Mouse (Mus musculus) kidney, adult 2 months (tissue): ENCODE data around the gene Fsd2.

Source experiments
- CTCF ChIP-seq: fragments of 200-500 bp; conservative IDR thresholded peaks from 2 replicates; pipeline ENCODE4 v1.5.1; 2011; ENCODE audit warnings: low read depth, mild to moderate bottlenecking, control low read depth, low read length, moderate library complexity, mixed read lengths; ENCODE audit not compliant: insufficient read depth, insufficient read length
- POLR2A ChIP-seq: fragments of 200-500 bp; IDR thresholded peaks from one replicate; pipeline ENCODE4 v1.6.1; 2011; ENCODE audit warnings: low read depth, low read length, control low read depth

DNA sequence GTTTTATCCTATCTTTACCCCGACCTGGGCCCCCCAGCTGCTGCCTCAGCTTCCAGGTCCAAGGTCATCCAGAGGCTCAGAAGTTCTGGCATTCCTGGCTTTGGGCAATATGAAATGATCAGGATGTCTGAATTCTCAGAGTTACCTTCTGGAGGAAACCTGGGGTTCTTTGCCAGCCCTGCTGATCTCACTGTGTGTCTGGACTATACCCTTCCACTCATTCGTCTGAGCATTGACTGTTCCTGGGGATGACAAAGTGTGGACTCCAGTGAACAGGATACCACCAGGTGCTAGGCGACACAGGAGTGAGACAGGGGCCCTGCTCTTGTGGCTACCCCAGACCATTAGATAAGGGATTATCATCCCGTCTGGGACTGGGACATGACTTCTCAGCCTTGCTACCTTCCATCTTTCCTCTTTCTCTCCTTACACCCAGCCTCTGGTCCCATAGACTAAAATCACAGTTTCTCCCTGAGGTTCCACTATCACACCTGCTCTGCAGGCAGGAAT, 3.2 kb downstream of the Fsd2 start:
- no peak for TF ChIP-seq POLR2A
- TF ChIP-seq CTCF = no peak
